Mouse (Mus musculus) thymus, adult 2 months (tissue): ENCODE measurements around the gene Nrxn2. TPM values are rescaled to one million over a fixed set of nuclear protein-coding genes. Genes with fewer than 3 reads are reported as not detected.

Experiments
- DNase-seq: peaks from one replicate; pipeline ENCODE4 v3.0.0; 2021
- H3K27ac ChIP-seq: fragments of 200-500 bp; 2 replicates; pipeline ENCODE4 v1.5.1; 2012; ENCODE audit warnings: low read length, control low read depth; ENCODE audit not compliant: control insufficient read depth, insufficient read depth
- H3K27me3 ChIP-seq: fragments of 200-500 bp; 2 replicates; pipeline ENCODE4 v1.6.1; 2012; ENCODE audit warnings: mild to moderate bottlenecking, low read length, moderate library complexity, mixed read lengths; ENCODE audit not compliant: control insufficient read depth, insufficient read depth
- H3K36me3 ChIP-seq: fragments of 200-500 bp; 2 replicates; pipeline ENCODE4 v1.6.1; 2012; ENCODE audit warnings: mild to moderate bottlenecking, low read length, moderate library complexity; ENCODE audit not compliant: control insufficient read depth, insufficient read depth
- H3K4me1 ChIP-seq: fragments of 200-500 bp; replicated peaks from 2 replicates; pipeline ENCODE4 v1.6.1; 2012; ENCODE audit warnings: low read length; ENCODE audit not compliant: control insufficient read depth, insufficient read depth
- H3K4me3 ChIP-seq: fragments of 200-500 bp; 2 replicates; pipeline ENCODE4 v1.5.1; 2012; ENCODE audit warnings: mild to moderate bottlenecking, low read length, control low read depth, moderate library complexity; ENCODE audit not compliant: control insufficient read depth, insufficient read depth
- CTCF ChIP-seq: fragments of 200-500 bp; IDR thresholded peaks from 2 replicates; pipeline ENCODE4 v1.5.1; 2012; ENCODE audit warnings: mild to moderate bottlenecking, control low read depth, low read length, moderate library complexity, borderline replicate concordance; ENCODE audit not compliant: control insufficient read depth, poor library complexity, insufficient read depth; ENCODE audit errors: extremely low read depth
- POLR2A ChIP-seq: fragments of 200-500 bp; IDR thresholded peaks from 2 replicates; pipeline ENCODE4 v1.6.1; 2012; ENCODE audit warnings: mild to moderate bottlenecking, low read length, control low read depth, moderate library complexity; ENCODE audit not compliant: control insufficient read depth, poor library complexity, insufficient read depth; ENCODE audit errors: extremely low read depth
- WGBS: fragments of 180-500 bp; shearing (Covaris S2); methylation state at CpG from one replicate; pipeline ENCODE4 v1.1.7; 2018; 5-methylcytosine and 5-hydroxymethylcytosine counted together
- polyA plus RNA-seq: library from polyadenylated mRNA; depleted of rRNA; stranded (reverse); fragments of >200 nt; gene quantifications from 2 replicates; pipeline ENCODE4 v1.2.3, GENCODE M21; 2012

Nrxn2 gene
- polyA plus RNA-seq, 1 experiment = 1.5 TPM

- H3K36me3 ChIP-seq = no peaks in the 10 kb centered on the region
- no peak for DNase-seq
- H3K27ac ChIP-seq = no peak overlapping the region
- TF ChIP-seq POLR2A = no peak
- no peak for TF ChIP-seq CTCF
- no peak overlapping the region for H3K4me3 ChIP-seq
- no peaks in the 10 kb centered on the region for H3K4me1 ChIP-seq
- no peaks in the 10 kb centered on the region for H3K27me3 ChIP-seq
- WGBS = 88% methylated on average over 8 of the region's 8 CpGs
These were observed 97.6 kb downstream of the Nrxn2 start for GRCm38 (mm10) chr19:6516153-6516552.

- no peak for TF ChIP-seq POLR2A
- 83% methylated on average over 5 of the region's 5 CpGs for WGBS
- Histone ChIP-seq H3K4me1 (no peaks in the 10 kb centered on the region), H3K4me3 (no peak overlapping the region), H3K36me3 (no peaks in the 10 kb centered on the region), H3K27me3 (no peaks in the 10 kb centered on the region), H3K27ac (no peak overlapping the region)
- DNase-seq = no peak
These were observed 100.1 kb downstream of the Nrxn2 start for GRCm38 (mm10) chr19:6518601-6519000.

GRCm38 (mm10) chr19:6519483-6519882, 101.0 kb downstream of the Nrxn2 start:
- Histone ChIP-seq H3K27ac (no peak overlapping the region), H3K4me1 (no peaks in the 10 kb centered on the region), H3K27me3 (no peaks in the 10 kb centered on the region), H3K4me3 (no peak overlapping the region), H3K36me3 (no peaks in the 10 kb centered on the region)
- DNase-seq = no peak
- 89% methylated on average over 2 of the region's 2 CpGs for WGBS
- TF ChIP-seq POLR2A = no peak
- TF ChIP-seq CTCF = no peak

- TF ChIP-seq CTCF = no peak
- no peak for TF ChIP-seq POLR2A
- H3K4me1 ChIP-seq = no peaks in the 10 kb centered on the region
- H3K4me3 ChIP-seq = no peak overlapping the region
- 95% methylated on average over 3 of the region's 3 CpGs for WGBS
- DNase-seq = no peak
- H3K27ac ChIP-seq = no peak overlapping the region
- H3K27me3 ChIP-seq = no peaks in the 10 kb centered on the region
- H3K36me3 ChIP-seq = no peaks in the 10 kb centered on the region
These were observed 103.1 kb downstream of the Nrxn2 start for GRCm38 (mm10) chr19:6521630-6522029.

GRCm38 (mm10) chr19:6522289-6522688, 103.8 kb downstream of the Nrxn2 start:
- Histone ChIP-seq H3K27me3 (no peaks in the 10 kb centered on the region), H3K36me3 (no peaks in the 10 kb centered on the region), H3K27ac (no peak overlapping the region), H3K4me1 (no peaks in the 10 kb centered on the region), H3K4me3 (no peak overlapping the region)
- 96% methylated on average over 14 of the region's 14 CpGs for WGBS
- TF ChIP-seq POLR2A (no peak), CTCF (no peak)
- DNase-seq = no peak

- Histone ChIP-seq H3K36me3 (no peaks in the 10 kb centered on the region), H3K4me3 (no peak overlapping the region), H3K4me1 (no peaks in the 10 kb centered on the region), H3K27ac (no peak overlapping the region), H3K27me3 (no peaks in the 10 kb centered on the region; the same call in 1 of the 2 replicates)
- TF ChIP-seq CTCF (no peak), POLR2A (no peak)
- 90% methylated on average over 4 of the region's 4 CpGs for WGBS
- no peak for DNase-seq
These were observed 106.5 kb downstream of the Nrxn2 start for GRCm38 (mm10) chr19:6525023-6525422.

- WGBS = 93% methylated on average over 9 of the region's 9 CpGs
- Histone ChIP-seq H3K27me3 (peaks cover 3% of the 10 kb centered on the region), H3K36me3 (no peaks in the 10 kb centered on the region), H3K27ac (no peak overlapping the region), H3K4me3 (no peak overlapping the region), H3K4me1 (peaks cover 2% of the 10 kb centered on the region; the same call in 1 of the 2 replicates)
- no peak for TF ChIP-seq POLR2A
- no peak for TF ChIP-seq CTCF
- no peak for DNase-seq
These were observed 107.5 kb downstream of the Nrxn2 start for GRCm38 (mm10) chr19:6526010-6526409.
